In genomic region chr19:37009878-37010281, GRCm38 (mm10) we compare ENCODE assay signal across 26 mouse cellular contexts.
A peak's percentile ranks its signal among the peaks of the same experiment; 100 is the strongest.
DNase-seq lines count a peak whose midpoint lies in the region; ATAC-seq and TF ChIP-seq lines count a peak whose summit lies in the region.
"Had no signal": no experiment of that assay in that cellular context is flagged by ENCODE, and none has a peak within 500 bp of the region (broad histone marks: within the 10 kb centered on the region; RNA-seq: fewer than 3 reads in every experiment).

No protein-coding gene starts in this region.

- no peak overlapping the region for H3K4me3 ChIP-seq in heart, embryonic 12.5 days
- no peak overlapping the region for H3K4me3 ChIP-seq in heart, embryonic 10.5 days
- no peak overlapping the region for H3K4me3 ChIP-seq in liver, embryonic 14.5 days (ENCODE audit: insufficient read depth in 1 of 2, low read depth in 2 of 2, low read length in 2 of 2)
- H3K4me3 ChIP-seq: embryonic facial prominence, embryonic 10.5 days; embryonic facial prominence, embryonic 15.5 days; forebrain, embryonic 13.5 days had no signal

- no peaks in the 10 kb centered on the region for H3K4me1 ChIP-seq in heart, embryonic 12.5 days (replicated peaks)
- no peaks in the 10 kb centered on the region for H3K4me1 ChIP-seq in heart, embryonic 10.5 days
- H3K4me1 ChIP-seq in liver, embryonic 14.5 days (replicated peaks; ENCODE audit: control insufficient read depth in 2 of 2, insufficient read depth in 2 of 2, low read length in 1 of 2): peaks cover 13 to 14% of the 10 kb centered on the region in 2 experiments
- H3K4me1 ChIP-seq: embryonic facial prominence, embryonic 10.5 days; embryonic facial prominence, embryonic 15.5 days; forebrain, embryonic 13.5 days had no signal

- no peak overlapping the region for H3K4me2 ChIP-seq in heart, embryonic 12.5 days
- H3K4me2 ChIP-seq in liver, embryonic 14.5 days (ENCODE audit: low read depth): no peak overlapping the region
- H3K4me2 ChIP-seq: embryonic facial prominence, embryonic 15.5 days; forebrain, embryonic 13.5 days; heart, embryonic 11.5 days; hindbrain, embryonic 14.5 days had no signal

- 73% methylated on average over 3 of the region's 3 CpGs for WGBS in heart, embryonic 12.5 days
- WGBS in heart, embryonic 10.5 days: 83% methylated on average over 3 of the region's 3 CpGs
- 15% methylated on average over 3 of the region's 3 CpGs for WGBS in liver, embryonic 14.5 days (ENCODE audit: insufficient replicate concordance)

- DNase-seq in heart, embryonic 10.5 days (ENCODE audit: low spot score): no peak
- peak; percentile 26 for DNase-seq in c-Kit-positive CD71-positive TER-119-positive erythroid progenitor cells, embryonic 14.5 days (ENCODE audit: low spot score)
- peak; percentile 31 to 37 (median 34) for DNase-seq in liver, embryonic 14.5 days (ENCODE audit: low read depth in 3 of 3, low spot score in 3 of 3)
- no peak for DNase-seq in lung, postnatal 25 days (ENCODE audit: low spot score)
- DNase-seq in adrenal gland, postnatal 4 days (ENCODE audit: low spot score in 2 of 2): no peak
- DNase-seq in right cerebral cortex, postnatal 25 days: no peak
- DNase-seq: adrenal gland, postnatal 14 days; cerebellum, adult 2 months; cerebellum, postnatal 14 days; gastrocnemius, postnatal 14 days; kidney, adult 11 months; kidney, postnatal 14 days; layer of hippocampus, adult 9-11 months; lung, postnatal 4 days; midbrain, embryonic 14.5 days; right cerebral cortex, postnatal 4 days; thymus, adult 2 months; thymus, postnatal 36 days had no signal

- peak; percentile 69 for TF ChIP-seq EP300 in liver, embryonic 14.5 days (IDR thresholded peaks at IDR 0.05; ENCODE audit: low read depth)

- no peak for TF ChIP-seq CTCF in liver, embryonic 14.5 days (IDR thresholded peaks at IDR 0.05; ENCODE audit: low read depth)

- H3K36me3 ChIP-seq in heart, embryonic 12.5 days: peaks cover 89% of the 10 kb centered on the region
- peaks cover 93% of the 10 kb centered on the region for H3K36me3 ChIP-seq in heart, embryonic 10.5 days
- peaks cover 84% of the 10 kb centered on the region for H3K36me3 ChIP-seq in liver, embryonic 14.5 days (replicated peaks; ENCODE audit: control insufficient read depth, insufficient read depth, low read depth)

- peak; percentile 51; the same call in 1 of the 2 replicates for ATAC-seq in heart, embryonic 12.5 days (ENCODE audit: insufficient number of reproducible peaks, low FRiP score)
- peak; percentile 89 for ATAC-seq in liver, embryonic 14.5 days (ENCODE audit: insufficient read depth)
- peak; percentile 85 for ATAC-seq in megakaryocyte-erythroid progenitor cell, adult 5-6 weeks (replicated peaks; ENCODE audit: low FRiP score, low TSS enrichment, poor library complexity, severe bottlenecking)
- ATAC-seq: forebrain, embryonic 13.5 days had no signal

- no peaks in the 10 kb centered on the region for H3K27me3 ChIP-seq in heart, embryonic 12.5 days (replicated peaks)
- no peaks in the 10 kb centered on the region for H3K27me3 ChIP-seq in heart, embryonic 10.5 days (ENCODE audit: insufficient read depth, poor library complexity, severe bottlenecking)
- no peaks in the 10 kb centered on the region for H3K27me3 ChIP-seq in liver, embryonic 14.5 days (ENCODE audit: control insufficient read depth, insufficient read depth, low read length)
- H3K27me3 ChIP-seq: CH12.LX; embryonic facial prominence, embryonic 15.5 days; forebrain, embryonic 13.5 days had no signal

- no peak overlapping the region for H3K27ac ChIP-seq in heart, embryonic 12.5 days (ENCODE audit: poor library complexity, severe bottlenecking)
- H3K27ac ChIP-seq in heart, embryonic 10.5 days: no peak overlapping the region
- no peak overlapping the region for H3K27ac ChIP-seq in liver, embryonic 14.5 days
- H3K27ac ChIP-seq: embryonic facial prominence, embryonic 10.5 days; embryonic facial prominence, embryonic 15.5 days; forebrain, embryonic 13.5 days; hindbrain, embryonic 14.5 days had no signal

- H3K9ac ChIP-seq in heart, embryonic 12.5 days: no peak overlapping the region
- no peak overlapping the region for H3K9ac ChIP-seq in liver, embryonic 14.5 days (replicated peaks)
- H3K9ac ChIP-seq: embryonic facial prominence, embryonic 15.5 days; forebrain, embryonic 13.5 days; hindbrain, embryonic 14.5 days had no signal

- no peaks in the 10 kb centered on the region for H3K9me3 ChIP-seq in heart, embryonic 12.5 days (replicated peaks)
- no peaks in the 10 kb centered on the region for H3K9me3 ChIP-seq in heart, embryonic 10.5 days
- no peaks in the 10 kb centered on the region for H3K9me3 ChIP-seq in liver, embryonic 14.5 days (ENCODE audit: control insufficient read depth, low read length)
- H3K9me3 ChIP-seq: embryonic facial prominence, embryonic 10.5 days; embryonic facial prominence, embryonic 15.5 days; forebrain, embryonic 13.5 days had no signal

Comparison
In these comparisons a context has a peak if more than half of its experiments do, and no peak if none do; other contexts are left out.
1. DNase-seq: peak in c-Kit-positive CD71-positive TER-119-positive erythroid progenitor cells, embryonic 14.5 days (single experiment) and liver, embryonic 14.5 days (3 of 3); none in heart, embryonic 10.5 days (single experiment), lung, postnatal 25 days (single experiment), adrenal gland, postnatal 4 days (0 of 2) and right cerebral cortex, postnatal 25 days (single experiment).
2. Peak in every context shown above with its lines, with median percentiles within 50 percentile points of each other: ATAC-seq.